Mouse (Mus musculus): ENCODE measurements around the gene Slc1a2.

GRCm38 (mm10) chr2:102791641-102792040 lies 133.2 kb downstream of the Slc1a2 start:
- no peak for TF ChIP-seq MAX (IDR thresholded peaks at IDR 0.05; ENCODE audit: low read length)
- TF ChIP-seq POLR2A (IDR thresholded peaks at IDR 0.05; ENCODE audit: control insufficient read depth in 1 of 2, insufficient read depth in 1 of 2, low read depth in 1 of 2, low read length in 2 of 2, poor library complexity in 1 of 2) = no peak
- TF ChIP-seq CTCF (IDR thresholded peaks at IDR 0.05 in 2 of 3, conservative IDR thresholded peaks at IDR 0.05 in 1 of 3; ENCODE audit: control insufficient read depth in 1 of 3, insufficient read depth in 1 of 3, low read depth in 2 of 3, low read length in 3 of 3, poor library complexity in 1 of 3, severe bottlenecking in 1 of 3) = no peak
- no peak for TF ChIP-seq MYB (IDR thresholded peaks at IDR 0.05; ENCODE audit: low read depth, low read length)

All from MEL (cell line).